Mouse (Mus musculus): Measurements from ENCODE around the gene Ssh1. TPM values are rescaled to one million over a fixed set of nuclear protein-coding genes. Genes with fewer than 3 reads are reported as not detected.

Gene Ssh1
- 19.3 TPM for polyA plus RNA-seq (2017; shearing (Covaris generic))

GRCm38 (mm10) chr5:113993487-113994465, at the start of gene Ssh1:
TSS of gene Ssh1 (minus strand) at chr5:113993894.

GRCm38 (mm10) chr5:114003542-114003941, 9.8 kb upstream of the Ssh1 start, which contains the start of gene Dao:
TSS of gene Dao (plus strand) at chr5:114003703.

GRCm38 (mm10) chr5:113908592-113909441, 84.9 kb downstream of the Ssh1 start, which contains the start of gene Coro1c:
TSS of gene Coro1c (minus strand) at chr5:113908758.

Other genes starting within 250 kb of the Ssh1 start
- gene Sart3, start 221.4 kb downstream of the Ssh1 start, polyA plus RNA-seq (2017; shearing (Covaris generic)) = 35.2 TPM
- gene Iscu, start 221.1 kb downstream of the Ssh1 start, polyA plus RNA-seq (2017; shearing (Covaris generic)) = 16.8 TPM
- gene Tmem119, start 193.4 kb downstream of the Ssh1 start, polyA plus RNA-seq (2017; shearing (Covaris generic)) = not detected
- 975 TPM for gene Selplg, start 161.2 kb downstream of the Ssh1 start, polyA plus RNA-seq (2017; shearing (Covaris generic))
- gene Coro1c, start 85.1 kb downstream of the Ssh1 start, polyA plus RNA-seq (2017; shearing (Covaris generic)) = 95.9 TPM
- gene Dao, start 9.8 kb upstream of the Ssh1 start, polyA plus RNA-seq (2017; shearing (Covaris generic)) = 0.71 TPM
- gene Usp30, start 71.6 kb upstream of the Ssh1 start, polyA plus RNA-seq (2017; shearing (Covaris generic)) = 1.6 TPM
- gene Svop, start 97.7 kb upstream of the Ssh1 start, polyA plus RNA-seq (2017; shearing (Covaris generic)) = 0.20 TPM
- gene Alkbh2, start 134.3 kb upstream of the Ssh1 start, polyA plus RNA-seq (2017; shearing (Covaris generic)) = 20.8 TPM
- 1.5 TPM for gene Ung, start 136.5 kb upstream of the Ssh1 start, polyA plus RNA-seq (2017; shearing (Covaris generic))
- gene Acacb, start 152.6 kb upstream of the Ssh1 start, polyA plus RNA-seq (2017; shearing (Covaris generic)) = 0.99 TPM

All from CD4-positive, CD25-positive, alpha-beta regulatory T cell, adult 9 weeks (primary cell).